Mouse (Mus musculus) cortical plate, adult 2 months (tissue): ENCODE results near the gene Habp2.

Experiments
- CTCF ChIP-seq: fragments of 200-500 bp; IDR thresholded peaks from 2 replicates; pipeline ENCODE4 v1.5.1; 2011; ENCODE audit warnings: mild to moderate bottlenecking, control low read depth, low read length; ENCODE audit not compliant: insufficient read depth; ENCODE audit errors: extremely low read depth
- POLR2A ChIP-seq: fragments of 200-500 bp; IDR thresholded peaks from 2 replicates; pipeline ENCODE4 v1.6.1; 2011; ENCODE audit warnings: mild to moderate bottlenecking, low read length, control low read depth; ENCODE audit not compliant: insufficient read depth; ENCODE audit errors: extremely low read depth

- no peak for TF ChIP-seq CTCF
- no peak for TF ChIP-seq POLR2A
These were observed 34.5 kb downstream of the Habp2 start for GRCm38 (mm10) chr19:56321303-56321920.
